Mouse (Mus musculus) embryonic facial prominence, embryonic 15.5 days (tissue): ENCODE measurements around the gene Zfp423. TPM values are rescaled to one million over a fixed set of nuclear protein-coding genes. Genes with fewer than 3 reads are reported as not detected.

Experiments
- ATAC-seq: fragments of 200-750 bp; cut with Nextera tagmentation; 2 replicates; pipeline ENCODE4 v1.8.0; 2017; ENCODE audit warnings: low read depth, moderate TSS enrichment; ENCODE audit not compliant: insufficient number of reproducible peaks, low FRiP score, low TSS enrichment
- H3K27ac ChIP-seq: fragments of 300-500 bp; sonication (generic); replicated peaks from 2 replicates; pipeline ENCODE4 v1.5.1; 2015; ENCODE audit warnings: mild to moderate bottlenecking, inconsistent platforms
- H3K27me3 ChIP-seq: fragments of 300-500 bp; sonication (generic); 2 replicates; pipeline ENCODE4 v1.6.1; 2015; ENCODE audit warnings: inconsistent platforms
- H3K36me3 ChIP-seq: fragments of 300-500 bp; sonication (generic); 2 replicates; pipeline ENCODE4 v1.6.1; 2015; ENCODE audit warnings: mild to moderate bottlenecking, inconsistent platforms
- H3K4me1 ChIP-seq: fragments of 300-500 bp; sonication (generic); 2 replicates; pipeline ENCODE4 v1.6.1; 2015; ENCODE audit warnings: inconsistent platforms
- H3K4me2 ChIP-seq: fragments of 300-500 bp; sonication (generic); replicated peaks from 2 replicates; pipeline ENCODE4 v1.6.1; 2015; ENCODE audit warnings: mild to moderate bottlenecking, inconsistent platforms
- H3K4me3 ChIP-seq: fragments of 300-500 bp; sonication (generic); replicated peaks from 2 replicates; pipeline ENCODE4 v1.5.1; 2015; ENCODE audit warnings: mild to moderate bottlenecking, inconsistent platforms
- H3K9ac ChIP-seq: fragments of 300-500 bp; sonication (generic); 2 replicates; pipeline ENCODE4 v1.6.1; 2015; ENCODE audit warnings: inconsistent platforms
- H3K9me3 ChIP-seq: fragments of 300-500 bp; sonication (generic); replicated peaks from 2 replicates; pipeline ENCODE4 v1.6.1; 2016; ENCODE audit warnings: inconsistent platforms
- WGBS: fragments of 180-500 bp; shearing (Covaris S2); methylation state at CpG from one replicate; pipeline ENCODE4 v1.1.7; 2015; 5-methylcytosine and 5-hydroxymethylcytosine counted together
- polyA plus RNA-seq: library from polyadenylated mRNA; unstranded; fragments of >200 nt; fragmentation: Nextera tagmentation; extraction: Ambion mirVana; gene quantifications from 2 replicates; pipeline ENCODE4 v1.2.1, GENCODE M21; 2015

The Zfp423 gene
- polyA plus RNA-seq, 1 experiment from 2014 or later = 20.5 TPM

DNA sequence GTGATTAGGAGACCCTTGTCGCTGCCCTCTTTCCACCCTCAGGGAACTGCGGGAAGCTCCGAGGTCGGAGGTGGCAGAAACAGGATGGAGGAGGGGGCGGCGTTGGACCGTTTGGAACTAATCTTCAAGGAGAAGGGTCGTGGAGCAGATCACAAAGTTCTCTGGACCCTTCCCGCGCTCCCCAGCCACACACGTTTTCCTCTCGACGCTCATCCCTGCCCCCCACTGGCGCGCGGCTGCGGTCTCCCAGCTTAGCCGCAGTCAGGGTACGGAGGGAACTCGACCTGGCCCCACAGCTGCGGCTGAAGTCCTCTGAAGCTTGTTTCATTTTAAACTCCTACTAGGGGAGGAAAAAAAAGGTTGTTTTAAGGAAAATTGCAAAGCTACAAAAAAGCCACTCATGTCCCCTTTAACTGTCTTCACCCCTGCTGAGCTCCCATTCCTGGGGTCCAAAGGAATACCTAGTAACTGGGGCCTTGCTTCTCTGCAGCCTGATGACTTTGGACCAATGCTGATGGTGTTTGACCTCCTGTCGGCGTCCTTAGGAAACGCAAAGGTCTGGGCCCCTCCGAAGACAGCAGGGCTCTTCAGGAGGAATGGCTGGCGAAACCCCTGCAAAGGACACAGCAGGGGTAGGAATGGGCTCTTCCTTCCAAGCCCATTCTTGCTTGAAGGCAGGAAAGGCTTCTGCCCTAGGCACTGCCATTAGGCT lies 3.3 kb upstream of the Zfp423 start:
- 0 out of 2 replicates have a peak overlapping the region, but pooled peaks have one; percentile 22 for H3K27ac ChIP-seq
- WGBS = 5% methylated on average over 26 of the region's 26 CpGs

DNA sequence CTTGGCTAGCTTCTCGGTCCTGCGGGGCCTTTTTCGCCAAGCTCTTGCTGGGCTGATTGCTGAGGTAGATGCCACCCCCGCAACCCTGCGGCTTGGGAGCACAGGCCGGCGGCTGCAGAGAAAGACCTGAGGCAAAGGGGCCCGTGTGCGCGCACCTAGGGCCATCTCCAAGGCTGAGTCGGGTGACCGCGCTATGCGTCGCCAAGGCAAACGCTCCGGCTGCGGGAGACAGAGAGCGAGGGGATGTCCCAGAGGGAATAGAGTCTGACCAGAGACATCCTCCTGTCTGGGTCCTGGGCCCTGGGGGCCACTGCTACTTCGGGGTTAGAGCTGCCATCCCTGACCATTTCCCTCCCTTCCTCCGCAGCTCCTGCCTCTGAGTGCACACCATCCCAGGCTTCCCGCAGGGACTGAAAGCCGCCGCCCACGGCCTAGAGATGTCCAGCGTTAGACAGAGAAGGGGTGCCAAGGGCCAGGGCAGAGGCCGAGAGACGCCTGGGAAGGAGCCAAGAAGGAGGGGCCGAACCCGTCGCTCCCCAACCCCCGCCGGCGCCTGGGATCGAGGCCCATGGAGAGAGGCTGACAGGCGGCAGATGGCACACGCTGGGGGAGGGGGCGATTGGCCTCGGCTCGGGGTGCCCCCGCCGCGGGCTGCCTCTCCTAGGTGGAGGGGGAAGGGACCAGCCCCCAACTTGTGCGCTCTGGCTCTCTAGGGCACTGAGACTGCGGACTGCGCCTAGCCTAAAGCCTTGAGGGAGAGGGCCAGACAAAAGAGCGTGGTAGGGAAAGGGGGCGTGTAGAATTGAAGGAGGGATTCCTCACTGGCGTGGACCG lies 2.5 kb upstream of the Zfp423 start:
- WGBS = under 1% methylated on average over 50 of the region's 50 CpGs

More for the DNA sequence above, 3.3 kb upstream of the Zfp423 start:
- H3K36me3 ChIP-seq = no peaks in the 10 kb centered on the region
- no peaks in the 10 kb centered on the region for H3K9me3 ChIP-seq
- no peak for ATAC-seq
- peaks cover 44% of the 10 kb centered on the region for H3K4me1 ChIP-seq
- peaks cover 13% of the 10 kb centered on the region for H3K27me3 ChIP-seq
- peak overlapping the region; percentile 67 for H3K4me2 ChIP-seq
- H3K4me3 ChIP-seq = peak overlapping the region; percentile 88
- no peak overlapping the region for H3K9ac ChIP-seq

DNA sequence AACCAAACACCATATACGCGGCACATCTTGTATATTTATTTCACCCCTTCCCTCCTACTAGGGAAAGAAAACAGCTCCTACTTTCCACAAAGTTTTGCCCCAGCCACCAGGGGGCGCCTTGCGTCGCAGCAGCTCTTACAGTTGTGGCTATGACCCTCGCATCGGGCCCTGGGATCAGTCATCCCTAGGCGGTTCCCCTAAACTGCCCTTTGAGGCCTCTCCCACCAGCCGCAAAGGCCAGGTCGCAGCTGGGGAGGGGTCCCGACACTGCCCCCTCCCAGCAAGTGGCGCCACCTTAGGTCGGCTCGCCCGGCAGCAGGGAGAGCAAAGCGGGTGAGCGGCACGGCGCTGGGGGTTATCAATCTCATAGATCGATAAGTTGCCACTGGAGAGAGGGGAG lies 1.7 kb upstream of the Zfp423 start:
- Histone ChIP-seq H3K4me1 (peaks cover 52% of the 10 kb centered on the region), H3K27ac (no peak overlapping the region), H3K4me2 (peak overlapping the region; percentile 67), H3K27me3 (peaks cover 13% of the 10 kb centered on the region), H3K9me3 (no peaks in the 10 kb centered on the region), H3K9ac (0 out of 2 replicates have a peak overlapping the region, but pooled peaks have one; percentile 15), H3K4me3 (peak overlapping the region; percentile 88), H3K36me3 (no peaks in the 10 kb centered on the region)
- ATAC-seq = no peak
- WGBS = 2% methylated on average over 20 of the region's 20 CpGs

More for the DNA sequence above, 2.5 kb upstream of the Zfp423 start:
- peak overlapping the region; percentile 88 for H3K4me3 ChIP-seq
- peaks cover 45% of the 10 kb centered on the region for H3K4me1 ChIP-seq
- H3K36me3 ChIP-seq = no peaks in the 10 kb centered on the region
- peaks cover 13% of the 10 kb centered on the region for H3K27me3 ChIP-seq
- 0 out of 2 replicates have a peak overlapping the region, but pooled peaks have one; percentile 22 for H3K27ac ChIP-seq
- H3K9ac ChIP-seq = peak overlapping the region; percentile 15; the same call in 1 of the 2 replicates
- no peak for ATAC-seq
- no peaks in the 10 kb centered on the region for H3K9me3 ChIP-seq
- peak overlapping the region; percentile 67 for H3K4me2 ChIP-seq

DNA sequence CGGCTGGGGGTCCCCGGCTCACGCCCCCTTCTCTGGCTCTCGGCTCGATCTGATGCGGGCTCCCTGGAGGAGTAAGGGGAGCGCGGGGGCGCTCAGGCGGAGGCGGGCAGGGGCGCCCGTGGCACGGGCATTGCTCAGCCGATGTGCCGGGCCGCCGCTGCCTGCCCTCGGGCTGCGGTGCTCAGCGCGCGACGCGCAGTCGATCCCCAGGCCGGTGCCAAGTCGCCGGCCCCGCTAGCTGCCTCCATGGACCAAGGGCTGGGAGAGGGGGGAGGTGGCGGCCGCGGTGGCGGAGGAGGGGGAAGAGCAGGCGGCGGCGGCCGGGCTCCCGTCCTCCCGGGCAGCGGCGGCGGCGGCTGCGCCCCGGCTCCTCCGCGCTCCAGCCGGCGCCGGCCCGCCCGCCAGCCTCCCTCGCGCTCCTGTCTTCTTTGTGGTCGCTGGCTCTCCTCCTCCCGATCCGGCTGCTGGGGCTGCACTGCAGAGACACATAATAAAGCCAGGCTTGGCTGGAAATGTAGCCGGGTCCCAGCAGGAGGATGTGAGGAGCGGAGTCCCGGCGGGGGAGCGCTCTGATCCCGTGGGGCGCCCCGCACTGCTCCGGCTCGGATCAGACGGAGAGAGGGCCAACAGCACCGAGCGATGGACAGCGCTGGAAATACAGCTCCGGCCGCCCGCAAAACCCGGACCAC lies 810 bp upstream of the Zfp423 start:
- ATAC-seq = peak; percentile 60
- no peaks in the 10 kb centered on the region for H3K9me3 ChIP-seq

DNA sequence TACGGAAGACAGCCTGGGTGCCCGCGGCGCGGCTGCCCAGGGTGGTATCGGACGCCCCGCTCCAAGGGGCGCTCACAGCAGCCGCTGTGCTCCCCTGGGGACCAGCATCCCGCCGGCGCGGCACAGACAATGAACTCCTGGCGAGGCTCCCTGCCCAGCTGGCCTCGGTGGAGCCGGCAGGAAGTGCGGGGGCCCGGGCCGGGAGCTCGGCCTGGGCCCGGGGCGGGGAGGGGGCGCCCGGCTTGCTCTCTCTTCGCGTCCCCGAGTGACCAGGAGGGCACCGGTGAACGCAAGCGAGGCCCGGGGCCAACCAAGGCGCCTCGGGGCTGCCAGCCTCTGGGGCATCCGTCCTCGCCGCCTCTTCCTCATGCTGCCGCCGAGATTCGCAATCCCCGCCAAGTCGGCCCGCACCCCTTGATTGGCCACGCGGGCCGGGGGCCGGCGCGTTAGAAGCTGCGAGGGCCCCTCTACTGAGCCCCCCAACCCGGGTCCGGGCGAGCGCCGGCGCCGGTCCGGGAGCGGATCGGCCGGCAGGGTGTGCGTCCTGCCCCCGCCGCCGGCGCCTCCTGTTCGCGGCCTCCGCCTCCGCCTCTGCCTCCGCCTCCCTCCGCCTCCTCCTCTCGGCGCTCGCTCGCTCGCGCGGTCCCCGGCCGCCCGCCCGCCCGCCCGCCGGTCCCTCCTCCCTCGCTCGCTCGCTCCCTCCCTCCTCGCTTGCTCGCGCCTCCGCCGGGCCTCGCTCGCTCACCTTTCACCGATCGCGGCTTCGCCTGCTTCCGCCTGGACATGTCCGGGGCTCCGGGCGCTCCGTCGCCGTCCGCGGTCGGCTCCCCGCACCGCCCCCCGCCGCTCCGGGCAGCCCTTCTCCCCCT lies 710 bp downstream of the Zfp423 start:
- under 1% methylated on average over 91 of the region's 115 CpGs for WGBS
- peak overlapping the region; percentile 88 for H3K4me3 ChIP-seq
- peaks cover 64% of the 10 kb centered on the region for H3K4me1 ChIP-seq
- H3K27me3 ChIP-seq = peaks cover 13% of the 10 kb centered on the region
- H3K36me3 ChIP-seq = no peaks in the 10 kb centered on the region
- no peaks in the 10 kb centered on the region for H3K9me3 ChIP-seq
- peak overlapping the region; percentile 87 for H3K9ac ChIP-seq
- H3K27ac ChIP-seq = peak overlapping the region; percentile 97
- peak; percentile 79 for ATAC-seq
- H3K4me2 ChIP-seq = peak overlapping the region; percentile 67

More for the DNA sequence above, 810 bp upstream of the Zfp423 start:
- H3K4me1 ChIP-seq = peaks cover 59% of the 10 kb centered on the region
- under 1% methylated on average over 67 of the region's 76 CpGs for WGBS
- H3K4me2 ChIP-seq = peak overlapping the region; percentile 67
- H3K27ac ChIP-seq = peak overlapping the region; percentile 97
- H3K9ac ChIP-seq = peak overlapping the region; percentile 87
- no peaks in the 10 kb centered on the region for H3K36me3 ChIP-seq
- peak overlapping the region; percentile 88 for H3K4me3 ChIP-seq
- peaks cover 13% of the 10 kb centered on the region for H3K27me3 ChIP-seq

DNA sequence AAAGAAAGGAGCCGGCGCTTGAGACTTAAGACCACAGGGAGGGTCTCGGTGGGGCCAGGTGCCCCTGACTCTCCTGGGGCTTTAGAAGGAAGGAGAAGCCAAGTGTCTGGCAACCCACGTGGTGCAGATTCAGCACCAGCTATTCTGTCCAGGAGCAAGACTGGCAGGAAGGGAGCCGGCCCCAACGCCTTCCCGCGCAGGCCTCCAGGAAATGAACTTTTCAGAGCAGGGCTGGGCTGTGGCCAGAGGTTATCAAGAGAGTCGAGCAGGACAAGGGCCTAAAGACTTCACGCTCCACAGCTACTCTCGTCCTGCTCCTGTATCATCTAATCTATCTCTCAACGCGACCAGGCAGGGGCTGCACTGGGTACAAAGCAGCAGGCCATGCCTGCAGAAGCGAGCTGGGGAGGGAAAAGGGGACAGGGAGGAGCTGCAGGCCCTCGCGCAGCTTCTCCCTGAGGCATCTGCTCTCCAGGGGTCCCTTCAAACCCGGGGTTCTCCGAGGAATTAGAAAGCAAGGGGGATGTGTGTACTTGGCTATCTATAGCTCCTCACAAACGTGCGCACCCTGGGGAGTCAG lies 1.4 kb downstream of the Zfp423 start:
- 2% methylated on average over 20 of the region's 20 CpGs for WGBS
- H3K36me3 ChIP-seq = no peaks in the 10 kb centered on the region
- peaks cover 13% of the 10 kb centered on the region for H3K27me3 ChIP-seq
- H3K9me3 ChIP-seq = no peaks in the 10 kb centered on the region
- peak overlapping the region; percentile 88 for H3K4me3 ChIP-seq
- peak overlapping the region; percentile 87 for H3K9ac ChIP-seq
- H3K4me2 ChIP-seq = peak overlapping the region; percentile 67
- no peak for ATAC-seq
- peaks cover 62% of the 10 kb centered on the region for H3K4me1 ChIP-seq
- H3K27ac ChIP-seq = peak overlapping the region; percentile 97

DNA sequence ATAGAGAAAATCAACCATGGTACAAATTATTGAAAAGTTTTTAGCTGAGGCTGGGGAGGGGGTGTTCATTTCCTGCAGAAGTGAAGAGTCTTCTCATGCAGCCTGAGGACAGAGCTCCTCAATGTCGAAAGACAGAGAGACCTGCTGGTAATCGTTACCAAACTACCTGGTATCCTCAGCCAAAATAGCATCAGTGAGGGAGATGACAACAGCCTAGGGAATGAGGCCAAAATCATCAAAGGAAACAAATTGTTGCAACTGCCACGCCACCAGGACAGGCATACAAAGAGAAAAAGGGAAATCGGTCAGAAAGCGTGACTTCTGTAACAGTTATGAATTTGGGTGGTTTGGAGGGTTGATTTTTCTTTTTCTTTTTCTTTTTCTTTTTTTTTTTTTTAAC lies 3.4 kb downstream of the Zfp423 start:
- WGBS = 48% methylated on average over 5 of the region's 5 CpGs
- Histone ChIP-seq H3K9me3 (no peaks in the 10 kb centered on the region), H3K27me3 (peaks cover under 1% of the 10 kb centered on the region; the same call in 1 of the 2 replicates), H3K36me3 (no peaks in the 10 kb centered on the region), H3K9ac (no peak overlapping the region), H3K27ac (no peak overlapping the region), H3K4me3 (no peak overlapping the region), H3K4me2 (no peak overlapping the region), H3K4me1 (peaks cover 52% of the 10 kb centered on the region)
- no peak for ATAC-seq

DNA sequence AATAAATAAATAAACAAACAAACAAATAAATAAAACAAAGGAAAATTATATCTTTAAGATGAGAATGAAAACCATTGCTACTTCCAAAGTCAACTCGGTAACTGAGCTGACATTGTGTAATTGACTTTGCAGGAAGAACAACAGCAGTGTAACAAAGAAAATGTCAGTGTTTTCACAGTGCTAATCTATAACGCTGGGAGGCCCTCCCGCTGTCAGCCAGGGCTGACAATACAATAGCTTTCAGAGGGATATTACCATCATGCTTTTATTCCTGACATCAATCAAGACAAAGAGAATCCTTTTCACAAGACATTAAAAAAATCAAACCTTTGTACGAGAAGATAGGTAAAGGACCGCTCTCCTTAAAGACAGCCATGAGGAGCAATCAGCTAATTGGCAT lies 5.9 kb downstream of the Zfp423 start:
- Histone ChIP-seq H3K36me3 (no peaks in the 10 kb centered on the region), H3K4me2 (no peak overlapping the region), H3K27me3 (no peaks in the 10 kb centered on the region), H3K4me1 (peaks cover 56% of the 10 kb centered on the region), H3K9ac (no peak overlapping the region), H3K9me3 (no peaks in the 10 kb centered on the region), H3K27ac (no peak overlapping the region), H3K4me3 (no peak overlapping the region)
- WGBS = 59% methylated on average over 5 of the region's 5 CpGs
- ATAC-seq = no peak

DNA sequence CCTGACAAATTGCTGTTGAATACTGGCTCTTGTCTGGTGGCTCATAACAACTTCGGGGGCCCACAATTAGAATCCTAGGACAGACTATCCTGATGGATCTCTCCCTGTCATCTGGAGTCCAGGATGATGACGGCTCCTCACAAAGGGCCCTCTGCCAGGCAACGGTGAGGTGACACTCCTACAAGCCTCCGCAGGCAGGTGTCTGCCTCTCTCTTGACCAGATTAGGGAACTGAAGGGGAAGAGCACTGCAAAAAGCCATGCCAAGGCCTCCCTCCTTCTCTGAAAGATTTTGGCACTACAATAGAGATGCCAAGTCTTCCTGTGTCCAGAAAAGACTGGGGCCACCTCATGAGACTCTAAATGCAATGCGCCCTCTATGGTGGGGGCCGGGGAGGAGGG lies 7.1 kb downstream of the Zfp423 start:
- no peak overlapping the region for H3K9ac ChIP-seq
- H3K4me3 ChIP-seq = no peak overlapping the region
- H3K27ac ChIP-seq = no peak overlapping the region
- no peaks in the 10 kb centered on the region for H3K27me3 ChIP-seq
- peaks cover 52% of the 10 kb centered on the region for H3K4me1 ChIP-seq
- no peaks in the 10 kb centered on the region for H3K9me3 ChIP-seq
- ATAC-seq = no peak
- 59% methylated on average over 6 of the region's 6 CpGs for WGBS
- no peak overlapping the region for H3K4me2 ChIP-seq
- no peaks in the 10 kb centered on the region for H3K36me3 ChIP-seq
